Mouse (Mus musculus) MEL (cell line): ENCODE data around the gene Unc13d. TPM values are rescaled to one million over a fixed set of nuclear protein-coding genes. Genes with fewer than 3 reads are reported as not detected.
A peak's percentile ranks its signal among the peaks of the same experiment; 100 is the strongest.

ENCODE experiments used
- DNase-seq: peaks from one replicate; pipeline ENCODE4 v3.0.0; 2011; ENCODE audit warnings: low read depth, low spot score
- H3K27ac ChIP-seq: 2 replicates; pipeline ENCODE4 v1.5.1; 2012; ENCODE audit warnings: low read depth, mild to moderate bottlenecking, control low read depth, low read length, moderate library complexity; ENCODE audit not compliant: control insufficient read depth
- H3K27me3 ChIP-seq, 2 experiments: fragments of 150-350 bp in 1 of 2; sonication (generic) in 1 of 2; 2 replicates each; pipeline ENCODE4 v1.6.1; 2012; ENCODE audit warnings: low read length in 2 of 2, mild to moderate bottlenecking in 2 of 2, improper control_type of control experiment in 1 of 2, moderate library complexity in 1 of 2; ENCODE audit not compliant: insufficient read depth in 2 of 2, control insufficient read depth in 1 of 2
- H3K36me3 ChIP-seq, 2 experiments: 2 replicates each; pipeline ENCODE4 v1.6.1; 2012 to 2014; ENCODE audit warnings: low read length in 2 of 2, improper control_type of control experiment in 1 of 2, inconsistent platforms in 1 of 2, mild to moderate bottlenecking in 1 of 2; ENCODE audit not compliant: insufficient read depth in 2 of 2, control insufficient read depth in 1 of 2
- H3K4me1 ChIP-seq, 2 experiments: fragments of 150-350 bp in 1 of 2; sonication (generic) in 1 of 2; 2 replicates each; pipeline ENCODE4 v1.6.1; 2012; ENCODE audit warnings: low read length in 2 of 2, improper control_type of control experiment in 1 of 2, mild to moderate bottlenecking in 1 of 2; ENCODE audit not compliant: insufficient read depth in 2 of 2, control insufficient read depth in 1 of 2
- H3K4me3 ChIP-seq, 2 experiments: fragments of 150-350 bp in 1 of 2; sonication (generic) in 1 of 2; 2 replicates each; pipeline ENCODE4 v1.5.1; 2012; ENCODE audit warnings: low read depth in 2 of 2, low read length in 2 of 2, mild to moderate bottlenecking in 2 of 2, moderate library complexity in 2 of 2, control low read depth in 1 of 2, improper control_type of control experiment in 1 of 2; ENCODE audit not compliant: control insufficient read depth in 1 of 2, insufficient read depth in 1 of 2
- H3K79me2 ChIP-seq: 2 replicates; pipeline ENCODE4 v1.6.1; 2012; ENCODE audit warnings: mild to moderate bottlenecking, low read length, moderate library complexity; ENCODE audit not compliant: control insufficient read depth, poor library complexity, insufficient read depth
- H3K9ac ChIP-seq: 2 replicates; pipeline ENCODE4 v1.6.1; 2012; ENCODE audit warnings: low read depth, mild to moderate bottlenecking, control low read depth, low read length, moderate library complexity; ENCODE audit not compliant: control insufficient read depth, poor library complexity, severe bottlenecking
- H3K9me3 ChIP-seq: fragments of 150-350 bp; sonication (generic); replicated peaks from 2 replicates; pipeline ENCODE4 v1.6.1; 2012; ENCODE audit warnings: mild to moderate bottlenecking, low read length, improper control_type of control experiment, moderate library complexity; ENCODE audit not compliant: insufficient read depth
- CHD2 ChIP-seq: IDR thresholded peaks from 2 replicates; pipeline ENCODE4 v1.6.1; 2011; ENCODE audit warnings: low read length, improper control_type of control experiment
- E2F4 ChIP-seq: IDR thresholded peaks from 2 replicates; pipeline ENCODE4 v1.6.1; 2011; ENCODE audit warnings: low read depth, low read length, improper control_type of control experiment, borderline replicate concordance
- ELF1 ChIP-seq: IDR thresholded peaks from 2 replicates; pipeline ENCODE4 v1.6.1; 2014; ENCODE audit warnings: low read depth, mild to moderate bottlenecking, inconsistent platforms, low read length, improper control_type of control experiment, moderate library complexity
- ETS1 ChIP-seq: IDR thresholded peaks from 2 replicates; pipeline ENCODE4 v1.6.1; 2012; ENCODE audit warnings: low read depth, mild to moderate bottlenecking, inconsistent platforms, low read length, improper control_type of control experiment, moderate library complexity
- GABPA ChIP-seq: IDR thresholded peaks from 2 replicates; pipeline ENCODE4 v1.6.1; 2012; ENCODE audit warnings: low read depth, mild to moderate bottlenecking, inconsistent platforms, low read length, improper control_type of control experiment, moderate library complexity
- JUND ChIP-seq: IDR thresholded peaks from 2 replicates; pipeline ENCODE4 v1.6.1; 2011; ENCODE audit warnings: low read depth, mild to moderate bottlenecking, improper control_type of control experiment, low read length
- KAT2A ChIP-seq: conservative IDR thresholded peaks from 2 replicates; pipeline ENCODE4 v1.6.1; 2012; ENCODE audit warnings: low read depth, low read length, improper control_type of control experiment, inconsistent platforms
- MYC ChIP-seq: IDR thresholded peaks from 2 replicates; pipeline ENCODE4 v1.6.1; 2011; ENCODE audit warnings: low read depth, mild to moderate bottlenecking, low read length, improper control_type of control experiment, moderate library complexity
- NELFE ChIP-seq: IDR thresholded peaks from 2 replicates; pipeline ENCODE4 v1.6.1; 2011; ENCODE audit warnings: low read depth, low read length, improper control_type of control experiment
- NRF1 ChIP-seq: IDR thresholded peaks from 2 replicates; pipeline ENCODE4 v1.6.1; 2014; ENCODE audit warnings: low read depth, mild to moderate bottlenecking, inconsistent platforms, low read length, improper control_type of control experiment, moderate library complexity; ENCODE audit not compliant: poor library complexity, insufficient read depth, severe bottlenecking
- POLR2A ChIP-seq, 2 experiments: IDR thresholded peaks; 2 replicates each; pipeline ENCODE4 v1.6.1; 2011 to 2012; ENCODE audit warnings: low read length in 2 of 2, mild to moderate bottlenecking in 2 of 2, control low read depth in 1 of 2, improper control_type of control experiment in 1 of 2, low read depth in 1 of 2, moderate library complexity in 1 of 2; ENCODE audit not compliant: control insufficient read depth in 1 of 2, insufficient read depth in 1 of 2, poor library complexity in 1 of 2
- RAD21 ChIP-seq: IDR thresholded peaks from 2 replicates; pipeline ENCODE4 v1.6.1; 2011; ENCODE audit warnings: mild to moderate bottlenecking, low read depth, low read length, improper control_type of control experiment
- RCOR1 ChIP-seq: IDR thresholded peaks from 2 replicates; pipeline ENCODE4 v1.6.1; 2012; ENCODE audit warnings: low read depth, mild to moderate bottlenecking, inconsistent platforms, low read length, improper control_type of control experiment
- SIN3A ChIP-seq: IDR thresholded peaks from 2 replicates; pipeline ENCODE4 v1.6.1; 2012; ENCODE audit warnings: low read length, improper control_type of control experiment, inconsistent platforms
- TBP ChIP-seq: IDR thresholded peaks from 2 replicates; pipeline ENCODE4 v1.8.0; 2011; ENCODE audit warnings: low read depth, low read length, improper control_type of control experiment
- ZKSCAN1 ChIP-seq: IDR thresholded peaks from 2 replicates; pipeline ENCODE4 v1.6.1; 2012; ENCODE audit warnings: low read depth, mild to moderate bottlenecking, inconsistent platforms, low read length, improper control_type of control experiment, moderate library complexity
- polyA plus RNA-seq, 2 experiments: library from polyadenylated mRNA; stranded (reverse) in 1 of 2; unstranded in 1 of 2; fragments of >175 nt in 1 of 2; fragments of >200 nt in 1 of 2; gene quantifications; 2 replicates each; pipeline versions ENCODE4 v1.2.1 to v1.2.4; 2012; ENCODE audit warnings: low replicate concordance in 2 of 2, low read depth in 1 of 2; ENCODE audit not compliant: insufficient read length in 2 of 2, insufficient read depth in 1 of 2, missing spikeins in 1 of 2
- total RNA-seq: library from RNA; depleted of rRNA; stranded (reverse); fragments of 300-350 nt; gene quantifications from 2 replicates; pipeline ENCODE4 v1.2.3, GENCODE M21; 2012

Unc13d gene
- total and polyA plus RNA-seq, 3 experiments = 115 to 146 TPM; not detected in 1

DNA sequence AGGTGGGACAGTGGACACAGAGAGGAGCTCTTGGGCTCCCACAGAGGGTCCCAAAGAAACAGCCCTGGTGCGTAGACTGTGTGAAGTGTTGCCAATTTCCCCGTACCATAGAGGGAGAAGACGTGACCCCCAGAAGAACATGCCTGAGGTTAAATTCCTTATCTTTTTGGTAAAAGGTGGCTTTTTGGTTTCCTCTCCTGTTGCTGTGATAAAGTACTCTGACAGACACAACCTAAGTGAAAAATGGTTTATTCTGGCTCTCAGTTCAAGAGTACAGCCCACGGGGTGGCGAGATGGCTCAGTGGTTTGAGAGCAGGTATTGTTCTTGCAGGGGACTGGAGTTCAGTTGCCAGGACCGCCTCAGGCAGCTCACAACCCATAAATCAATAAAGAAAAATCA is 21.7 kb upstream of the Unc13d start (continued):
- no peak; the same call in none of the 2 replicates for TF ChIP-seq SIN3A
- no peak for TF ChIP-seq MYC
- TF ChIP-seq TBP = no peak
- TF ChIP-seq POLR2A (IDR thresholded peaks at IDR 0.05; ENCODE audit: control insufficient read depth in 1 of 2, insufficient read depth in 1 of 2, low read depth in 1 of 2, low read length in 2 of 2, poor library complexity in 1 of 2) = no peak
- TF ChIP-seq ETS1 = peak; percentile 74
- TF ChIP-seq CHD2 = no peak
- TF ChIP-seq NRF1 = no peak
- TF ChIP-seq ZKSCAN1 = no peak
- TF ChIP-seq GABPA = no peak
- no peak for TF ChIP-seq RAD21
- TF ChIP-seq E2F4 = no peak
- TF ChIP-seq RCOR1 = peak; percentile 93
- TF ChIP-seq, all 39 proteins: peak for 11

DNA sequence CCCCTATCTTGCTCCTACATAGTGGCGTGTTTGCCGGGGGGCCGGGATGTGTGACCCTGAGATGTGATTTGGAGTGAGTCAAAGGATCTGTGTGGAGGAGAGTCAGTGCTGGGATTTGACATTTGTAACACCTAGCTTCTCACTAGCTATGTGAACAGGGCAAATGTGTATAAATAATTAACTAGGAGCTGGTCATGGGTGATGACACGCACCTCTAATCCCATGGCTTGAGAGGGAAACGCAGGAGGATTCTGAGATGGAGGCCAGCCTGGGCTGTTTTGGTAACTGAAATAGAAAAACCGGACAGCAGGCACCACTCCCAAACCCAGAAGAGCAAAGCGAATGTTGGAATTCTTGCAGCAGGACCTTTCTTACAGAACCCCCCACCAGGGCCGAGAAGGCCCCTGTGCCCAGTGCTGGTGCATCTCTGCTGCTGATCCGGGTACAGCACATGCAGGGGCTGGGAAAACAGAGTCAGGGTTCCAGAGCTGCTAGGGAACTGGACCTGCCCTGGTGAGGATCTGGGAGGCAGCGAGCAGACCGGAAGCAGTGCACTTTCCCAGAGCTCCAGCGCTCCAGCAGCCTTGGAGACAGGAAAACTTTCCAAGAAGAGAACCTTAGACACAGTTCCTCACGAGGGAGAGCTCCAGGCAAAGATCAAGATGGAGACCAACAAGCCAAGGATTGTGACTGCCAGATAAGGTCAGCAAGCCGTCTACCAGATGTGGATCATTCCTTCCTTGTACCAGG is 21.1 kb upstream of the Unc13d start:
- H3K27me3 ChIP-seq = no peaks in the 10 kb centered on the region
- no peak overlapping the region for H3K9ac ChIP-seq
- H3K79me2 ChIP-seq = no peaks in the 10 kb centered on the region
- no peak overlapping the region for H3K27ac ChIP-seq
- H3K4me3 ChIP-seq = no peak overlapping the region
- H3K9me3 ChIP-seq = no peaks in the 10 kb centered on the region
- DNase-seq = no peak
- peaks cover 0 to 34% of the 10 kb centered on the region in 2 experiments; a peak in 2 of 4 replicates for H3K36me3 ChIP-seq
- H3K4me1 ChIP-seq = peaks cover 11 to 32% of the 10 kb centered on the region in 2 experiments
- no peak for TF ChIP-seq RAD21
- TF ChIP-seq ELF1 = no peak
- TF ChIP-seq E2F4 = no peak
- no peak for TF ChIP-seq NELFE
- no peak for TF ChIP-seq ETS1
- TF ChIP-seq ZKSCAN1 = no peak
- TF ChIP-seq KAT2A = no peak
- no peak for TF ChIP-seq JUND
- TF ChIP-seq RCOR1 = no peak
